Mouse (Mus musculus) hindbrain, postnatal 0 days (tissue): Measurements from ENCODE around the gene Sirpa. TPM values are rescaled to one million over a fixed set of nuclear protein-coding genes. Genes with fewer than 3 reads are reported as not detected.

Source experiments
- ATAC-seq: fragments of 200-750 bp; cut with Nextera tagmentation; 2 replicates; pipeline ENCODE4 v1.8.0; 2017; ENCODE audit warnings: mild to moderate bottlenecking, moderate TSS enrichment, moderate library complexity
- DNase-seq: peaks from one replicate; pipeline ENCODE4 v3.0.0-alpha.2; 2015; ENCODE audit warnings: low spot score
- H3K27ac ChIP-seq: fragments of 300-500 bp; sonication (generic); 2 replicates; pipeline ENCODE4 v1.5.1; 2014; ENCODE audit warnings: mild to moderate bottlenecking
- H3K27me3 ChIP-seq: fragments of 300-500 bp; sonication (generic); 2 replicates; pipeline ENCODE4 v1.6.1; 2014; ENCODE audit warnings: low read length, mixed read lengths; ENCODE audit not compliant: insufficient read depth
- H3K36me3 ChIP-seq: fragments of 300-500 bp; sonication (generic); 2 replicates; pipeline ENCODE4 v1.6.1; 2014; ENCODE audit warnings: low read length, mixed read lengths; ENCODE audit not compliant: insufficient read depth
- H3K4me1 ChIP-seq: fragments of 300-500 bp; sonication (generic); 2 replicates; pipeline ENCODE4 v1.6.1; 2014; ENCODE audit warnings: antibody characterized with exemption, low read length, mixed read lengths; ENCODE audit not compliant: insufficient read depth
- H3K4me2 ChIP-seq: fragments of 300-500 bp; sonication (generic); 2 replicates; pipeline ENCODE4 v1.6.1; 2014; ENCODE audit warnings: low read depth, mild to moderate bottlenecking, low read length, moderate library complexity, mixed read lengths
- H3K4me3 ChIP-seq: fragments of 300-500 bp; sonication (generic); 2 replicates; pipeline ENCODE4 v1.5.1; 2014; ENCODE audit warnings: low read length
- H3K9ac ChIP-seq: fragments of 300-500 bp; sonication (generic); replicated peaks from 2 replicates; pipeline ENCODE4 v1.6.1; 2014; ENCODE audit warnings: mild to moderate bottlenecking, low read length, moderate library complexity, mixed read lengths
- H3K9me3 ChIP-seq: fragments of 300-500 bp; sonication (generic); 2 replicates; pipeline ENCODE4 v1.6.1; 2016; ENCODE audit warnings: low read length, mixed read lengths
- CTCF ChIP-seq: IDR thresholded peaks from 2 replicates; pipeline ENCODE4 v1.5.1; 2016; ENCODE audit warnings: antibody characterized with exemption, control low read depth, low read depth
- WGBS: fragments of 180-500 bp; shearing (Covaris S2); extraction: QIAGEN DNeasy Blood & Tissue Kit; methylation state at CpG from one replicate; pipeline ENCODE4 v1.1.7; 2014; 5-methylcytosine and 5-hydroxymethylcytosine counted together
- polyA plus RNA-seq: library from polyadenylated mRNA; unstranded; fragments of >200 nt; fragmentation: Nextera tagmentation; extraction: Ambion mirVana; gene quantifications from 2 replicates; pipeline ENCODE4 v1.2.1, GENCODE M21; 2015
- total RNA-seq: library from RNA; depleted of rRNA; stranded (reverse); fragments of >200 nt; gene quantifications from 2 replicates; pipeline ENCODE4 v1.2.3, GENCODE M21; 2014

Gene Sirpa
- total and polyA plus RNA-seq, 2 experiments from 2014 or later = 35.8 to 87.7 TPM

- Histone ChIP-seq H3K27me3 (no peaks in the 10 kb centered on the region), H3K4me3 (no peak overlapping the region), H3K4me2 (no peak overlapping the region), H3K9ac (no peak overlapping the region), H3K9me3 (no peaks in the 10 kb centered on the region), H3K4me1 (peaks cover 17% of the 10 kb centered on the region), H3K27ac (no peak overlapping the region), H3K36me3 (no peaks in the 10 kb centered on the region)
- DNase-seq = no peak
- WGBS = 89% methylated on average over 15 of the region's 15 CpGs
- no peak for ATAC-seq
- TF ChIP-seq CTCF = no peak
These were observed 4.0 kb downstream of the Sirpa start for GRCm38 (mm10) chr2:129596555-129597172.

- TF ChIP-seq CTCF = no peak
- H3K27ac ChIP-seq = no peak overlapping the region
- no peaks in the 10 kb centered on the region for H3K36me3 ChIP-seq
- no peak overlapping the region for H3K4me2 ChIP-seq
- no peaks in the 10 kb centered on the region for H3K9me3 ChIP-seq
- ATAC-seq (no peak), DNase-seq (no peak)
- no peak overlapping the region for H3K9ac ChIP-seq
- H3K4me1 ChIP-seq = peaks cover 9% of the 10 kb centered on the region
- whole genome bisulfite sequencing = 50% methylated on average over 1 of the region's 1 CpGs
- H3K4me3 ChIP-seq = no peak overlapping the region
- H3K27me3 ChIP-seq = no peaks in the 10 kb centered on the region
These were observed 4.9 kb downstream of the Sirpa start for GRCm38 (mm10) chr2:129597581-129597980.

GRCm38 (mm10) chr2:129598094-129598493 lies 5.5 kb downstream of the Sirpa start:
- no peaks in the 10 kb centered on the region for H3K9me3 ChIP-seq
- no peak for TF ChIP-seq CTCF
- no peak for DNase-seq
- H3K36me3 ChIP-seq = no peaks in the 10 kb centered on the region
- no peak overlapping the region for H3K4me2 ChIP-seq
- H3K4me1 ChIP-seq = peaks cover 9% of the 10 kb centered on the region
- WGBS = 72% methylated on average over 9 of the region's 9 CpGs
- H3K27me3 ChIP-seq = no peaks in the 10 kb centered on the region
- H3K4me3 ChIP-seq = no peak overlapping the region
- no peak for ATAC-seq
- H3K9ac ChIP-seq = no peak overlapping the region
- no peak overlapping the region for H3K27ac ChIP-seq

GRCm38 (mm10) chr2:129599231-129600084 lies 6.8 kb downstream of the Sirpa start:
- no peaks in the 10 kb centered on the region for H3K27me3 ChIP-seq
- H3K9me3 ChIP-seq = no peaks in the 10 kb centered on the region
- DNase-seq (no peak), ATAC-seq (no peak)
- no peaks in the 10 kb centered on the region for H3K36me3 ChIP-seq
- H3K9ac ChIP-seq = no peak overlapping the region
- WGBS = 50% methylated on average over 8 of the region's 8 CpGs
- H3K4me2 ChIP-seq = no peak overlapping the region
- TF ChIP-seq CTCF = no peak
- no peak overlapping the region for H3K27ac ChIP-seq
- H3K4me1 ChIP-seq = peaks cover 9% of the 10 kb centered on the region
- no peak overlapping the region for H3K4me3 ChIP-seq

GRCm38 (mm10) chr2:129601059-129601650 lies 8.5 kb downstream of the Sirpa start:
- ATAC-seq = no peak
- no peaks in the 10 kb centered on the region for H3K36me3 ChIP-seq
- H3K27ac ChIP-seq = no peak overlapping the region
- WGBS = 100% methylated on average over 1 of the region's 1 CpGs
- no peak for TF ChIP-seq CTCF
- H3K27me3 ChIP-seq = no peaks in the 10 kb centered on the region
- H3K9me3 ChIP-seq = no peaks in the 10 kb centered on the region
- no peak overlapping the region for H3K9ac ChIP-seq
- no peak overlapping the region for H3K4me2 ChIP-seq
- H3K4me3 ChIP-seq = no peak overlapping the region
- no peak for DNase-seq
- peaks cover 9% of the 10 kb centered on the region; the same call in 1 of the 2 replicates for H3K4me1 ChIP-seq

- Histone ChIP-seq H3K9me3 (no peaks in the 10 kb centered on the region), H3K36me3 (no peaks in the 10 kb centered on the region), H3K4me2 (no peak overlapping the region), H3K4me3 (no peak overlapping the region), H3K27me3 (no peaks in the 10 kb centered on the region), H3K9ac (no peak overlapping the region), H3K4me1 (peaks cover 9% of the 10 kb centered on the region; the same call in 1 of the 2 replicates), H3K27ac (no peak overlapping the region)
- no peak for TF ChIP-seq CTCF
- 84% methylated on average over 10 of the region's 10 CpGs for WGBS
- no peak for DNase-seq
- no peak for ATAC-seq
These were observed 9.4 kb downstream of the Sirpa start for GRCm38 (mm10) chr2:129601894-129602663.
